Mouse (Mus musculus): ENCODE measurements around the gene Trib3.
A peak's percentile ranks its signal among the peaks of the same experiment; 100 is the strongest.

Gene Trib3

DNA sequence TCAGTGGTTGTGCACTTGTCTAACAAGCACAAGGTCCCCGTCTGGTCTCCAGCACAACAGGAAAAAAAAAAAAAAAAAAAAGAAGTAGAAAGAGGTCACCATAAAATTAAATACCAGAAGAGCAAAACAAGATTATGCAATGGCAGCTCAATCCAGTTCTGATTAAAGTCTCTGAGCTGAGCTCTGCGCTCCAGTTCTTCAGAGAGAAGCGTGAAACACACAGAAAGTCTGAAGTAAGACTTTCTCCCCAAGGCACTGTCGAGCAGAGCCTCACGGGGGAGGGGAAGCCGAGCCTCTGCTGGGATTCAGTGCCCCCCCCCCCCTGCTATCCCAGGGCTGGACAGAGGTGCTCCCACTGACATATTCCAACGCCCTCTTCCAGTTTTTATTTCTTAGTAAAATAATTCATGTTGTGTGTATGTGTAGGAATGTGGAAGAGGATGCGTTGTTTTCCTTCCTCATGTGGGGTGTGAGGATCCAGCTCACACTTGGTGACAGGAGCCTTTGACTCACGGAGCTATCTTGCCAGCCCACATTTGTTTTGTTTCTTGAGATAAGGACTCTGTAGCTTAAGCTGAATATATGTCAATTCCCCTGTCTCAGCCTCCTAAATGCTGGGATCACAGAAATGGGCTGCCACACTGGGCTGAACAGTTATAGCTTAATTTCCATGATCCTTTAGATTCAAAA is 3.1 kb upstream of the Trib3 start:
- DNase-seq (ENCODE audit: low spot score): peak; percentile 44

DNA sequence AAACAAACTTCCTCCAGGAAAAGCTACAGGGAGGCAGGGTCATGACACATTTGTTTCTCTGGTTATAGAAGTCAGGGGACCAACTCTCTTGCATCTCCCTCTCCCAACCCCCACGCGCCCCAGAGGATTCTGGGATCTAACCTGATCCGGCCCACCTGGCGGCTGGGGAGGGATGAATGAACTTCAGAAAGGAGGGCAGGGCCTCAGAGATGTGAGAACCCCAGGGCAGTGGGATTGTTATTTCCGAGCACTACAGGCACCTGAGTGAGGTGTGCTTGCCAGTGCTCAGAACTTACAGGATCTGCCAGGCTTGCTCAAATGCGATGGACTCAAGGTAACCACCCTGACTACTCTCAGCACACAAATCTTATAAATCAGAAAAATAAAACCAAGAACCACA is 1.6 kb upstream of the Trib3 start:
- DNase-seq (ENCODE audit: low spot score): no peak

DNA sequence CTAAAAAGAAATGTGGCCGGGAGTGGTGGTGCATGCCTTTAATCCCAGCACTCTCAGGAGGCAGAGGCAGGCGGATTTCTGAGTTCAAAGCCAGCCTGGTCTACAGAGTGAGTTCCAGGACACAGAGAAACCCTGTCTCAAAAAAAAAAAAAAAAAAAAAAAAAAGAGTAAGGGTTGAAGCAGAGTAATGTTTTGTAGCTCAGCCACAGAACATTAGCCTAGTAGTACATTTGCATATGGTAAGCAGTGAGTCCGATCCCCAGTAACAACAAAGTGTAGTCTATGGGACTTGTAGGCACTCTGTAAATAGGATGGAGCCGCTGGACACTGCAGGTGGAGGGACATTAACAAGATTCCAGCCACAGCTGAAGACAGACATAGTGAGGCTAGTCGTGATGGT is 1.1 kb upstream of the Trib3 start:
- DNase-seq (ENCODE audit: low spot score): no peak

DNA sequence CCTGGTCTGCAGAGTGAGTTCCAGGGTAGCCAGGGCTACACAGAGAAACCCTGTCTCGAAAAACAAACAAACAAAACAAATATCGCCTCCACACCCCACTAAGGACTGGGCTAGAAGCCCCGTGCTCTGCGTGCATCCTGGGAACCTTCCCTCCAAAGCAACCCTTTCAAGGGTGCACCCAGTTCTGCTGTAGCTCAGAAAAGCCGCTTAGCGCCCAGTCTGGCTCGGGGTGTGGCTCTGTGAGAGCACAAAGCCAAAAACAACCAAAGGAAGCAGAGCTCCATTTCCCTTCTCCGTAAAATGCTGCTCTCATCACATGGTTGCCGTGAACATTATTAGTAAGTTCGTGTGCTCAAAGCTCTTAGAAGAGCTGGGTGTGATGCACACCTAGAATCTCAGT is 529 bp upstream of the Trib3 start:
- DNase-seq (ENCODE audit: low spot score): no peak

DNA sequence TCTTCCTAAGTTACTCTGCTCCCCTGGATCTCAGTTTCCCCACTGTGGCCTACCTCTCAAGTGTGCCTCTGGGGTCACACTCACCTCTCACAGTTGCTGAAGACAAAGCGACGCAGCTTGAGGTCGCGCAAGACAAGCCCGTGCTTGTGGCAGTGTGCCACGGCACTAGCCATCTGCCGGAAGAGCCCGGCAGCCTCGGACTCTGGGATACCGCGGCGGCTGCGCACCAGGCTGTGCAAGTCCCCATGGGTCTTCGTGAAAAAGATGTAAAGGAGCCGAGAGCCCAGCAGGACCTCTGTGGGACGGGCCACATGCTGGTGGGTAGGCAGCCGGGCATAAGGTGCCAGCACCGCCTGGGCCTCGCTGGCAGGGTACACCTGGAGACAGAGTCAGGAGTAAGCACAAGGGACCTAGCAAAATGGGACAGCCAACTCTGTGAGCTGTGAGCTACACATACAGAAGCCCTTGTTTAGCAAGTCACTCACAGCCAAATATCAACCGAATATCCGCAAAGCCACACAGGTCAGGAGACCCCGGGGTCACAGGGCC is 4.1 kb downstream of the Trib3 start:
- no peak for DNase-seq (ENCODE audit: low spot score)

DNA sequence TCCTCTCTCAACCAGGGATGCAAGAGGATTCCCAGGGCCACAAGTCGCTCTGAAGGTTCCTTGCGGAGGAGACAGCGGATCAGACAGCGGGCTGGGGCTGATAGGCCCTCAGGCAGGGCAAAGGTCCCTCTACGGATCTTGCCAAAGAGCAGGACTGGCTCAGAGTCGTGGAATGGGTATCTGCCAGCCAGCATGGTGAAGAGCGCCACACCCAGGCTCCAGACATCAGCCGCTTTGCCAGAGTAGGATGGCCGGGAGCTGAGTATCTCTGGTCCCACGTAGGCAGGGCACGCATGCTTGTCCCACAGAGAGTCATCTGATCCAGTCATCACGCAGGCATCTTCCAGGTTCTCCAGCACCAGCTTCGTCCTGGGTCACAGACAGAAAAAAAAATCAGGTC is 5.5 kb downstream of the Trib3 start:
- DNase-seq (ENCODE audit: low spot score): no peak

DNA sequence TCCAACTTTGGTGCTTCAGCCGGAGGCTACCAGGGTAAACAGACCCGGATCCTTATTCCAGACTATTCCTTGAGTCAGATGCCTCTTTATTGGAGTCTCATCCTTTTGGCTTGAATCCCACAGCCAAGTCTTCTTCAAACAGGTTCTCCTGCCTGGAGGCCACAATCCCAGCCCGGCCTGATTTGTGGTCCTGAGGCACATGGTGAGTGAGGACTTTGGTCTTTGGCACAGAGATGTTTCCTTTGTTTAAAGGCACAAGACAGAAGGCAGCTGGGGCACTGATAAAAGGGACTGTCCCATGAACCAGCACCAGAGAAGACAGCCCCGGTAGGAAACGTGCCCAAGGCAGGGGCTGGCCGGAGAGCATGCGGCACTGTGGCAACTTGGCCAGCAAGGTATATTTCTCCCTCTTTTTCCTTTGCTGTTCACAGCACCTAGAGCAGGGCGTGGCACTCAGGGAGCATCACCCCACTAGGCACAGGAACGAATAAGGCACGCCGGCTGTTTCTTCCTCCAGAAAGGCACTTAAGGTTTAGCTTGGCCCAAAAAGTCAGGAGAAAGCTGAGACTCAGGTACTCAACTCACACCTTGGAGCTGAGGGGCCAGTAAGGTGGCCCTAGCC is 6.1 kb downstream of the Trib3 start:
- DNase-seq (ENCODE audit: low spot score): no peak

DNA sequence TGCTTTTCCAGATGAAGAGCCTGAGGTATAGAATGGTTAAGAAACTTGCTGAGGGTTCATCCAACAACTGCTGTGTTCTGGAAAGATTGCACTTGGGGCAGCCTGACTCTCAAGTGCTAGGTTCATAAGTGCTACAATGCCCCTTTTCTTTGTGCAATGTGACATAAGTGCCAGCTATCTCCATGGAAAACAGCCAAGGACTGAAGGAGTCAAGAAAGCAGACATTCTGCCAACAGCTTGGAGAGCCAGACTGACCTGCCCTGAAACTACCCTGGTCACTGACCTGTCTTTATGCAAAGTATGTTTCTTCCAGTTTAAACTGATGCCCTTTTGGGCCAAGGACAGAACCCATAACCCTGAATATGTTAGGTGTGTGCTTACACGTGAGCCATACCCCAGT is 7.0 kb downstream of the Trib3 start:
- no peak for DNase-seq (ENCODE audit: low spot score)

DNA sequence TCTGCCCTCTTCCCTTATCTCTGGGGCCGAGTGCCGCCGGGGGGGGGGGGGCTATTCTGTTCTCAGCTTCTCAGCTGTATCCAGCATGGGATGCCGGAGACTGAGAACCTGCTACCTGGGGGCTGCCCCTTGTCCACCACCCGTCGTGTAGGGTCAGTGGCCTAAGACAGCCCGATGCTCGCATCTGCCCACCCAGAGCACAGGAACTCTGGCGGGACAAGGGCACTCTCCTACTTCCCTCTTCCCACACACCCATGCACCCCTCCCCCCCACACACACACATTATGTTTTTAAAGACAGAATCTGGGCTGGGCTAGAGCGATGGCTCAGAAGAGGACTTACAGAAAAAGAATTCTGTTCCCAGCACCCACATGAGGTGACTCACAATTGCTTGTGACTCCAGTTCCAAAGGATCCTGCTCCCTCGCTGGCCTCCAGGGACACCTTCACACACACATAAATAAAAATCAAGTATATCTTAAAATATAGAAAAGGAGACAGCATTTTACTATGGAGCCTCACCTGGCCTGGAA is 8.5 kb downstream of the Trib3 start:
- DNase-seq (ENCODE audit: low spot score): no peak

DNA sequence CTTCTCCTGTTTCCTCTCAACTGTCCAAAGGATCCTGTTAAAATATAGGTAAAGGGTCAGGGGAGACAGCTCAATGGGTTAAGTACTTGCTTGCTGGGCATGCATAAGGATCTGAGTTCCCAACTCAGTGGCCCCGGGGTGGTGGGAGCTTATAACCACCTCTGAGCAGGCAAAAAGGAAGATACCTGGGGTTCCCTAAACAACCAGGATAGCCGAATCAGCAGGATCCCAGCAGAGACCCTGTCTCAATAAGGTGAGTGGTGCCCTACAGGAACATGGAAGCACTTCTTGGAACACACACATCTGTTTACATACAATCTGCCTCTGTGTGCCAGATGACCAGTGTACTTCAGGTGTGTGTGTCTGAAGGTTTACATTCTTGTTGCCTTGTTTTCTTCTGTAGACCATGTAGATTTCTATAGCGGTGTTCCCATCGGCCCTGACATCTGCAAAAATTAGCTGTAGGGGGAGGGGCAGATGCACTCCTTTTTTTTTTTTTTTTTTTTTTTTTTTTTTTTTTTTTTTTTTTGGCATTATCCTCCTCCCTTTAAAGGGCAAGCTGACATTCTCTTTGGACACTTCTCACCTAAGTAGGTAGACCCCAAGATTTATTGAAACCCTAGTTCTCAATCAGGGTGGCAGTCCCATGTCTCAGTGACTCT is 10.4 kb downstream of the Trib3 start:
- no peak for DNase-seq (ENCODE audit: low spot score)

DNA sequence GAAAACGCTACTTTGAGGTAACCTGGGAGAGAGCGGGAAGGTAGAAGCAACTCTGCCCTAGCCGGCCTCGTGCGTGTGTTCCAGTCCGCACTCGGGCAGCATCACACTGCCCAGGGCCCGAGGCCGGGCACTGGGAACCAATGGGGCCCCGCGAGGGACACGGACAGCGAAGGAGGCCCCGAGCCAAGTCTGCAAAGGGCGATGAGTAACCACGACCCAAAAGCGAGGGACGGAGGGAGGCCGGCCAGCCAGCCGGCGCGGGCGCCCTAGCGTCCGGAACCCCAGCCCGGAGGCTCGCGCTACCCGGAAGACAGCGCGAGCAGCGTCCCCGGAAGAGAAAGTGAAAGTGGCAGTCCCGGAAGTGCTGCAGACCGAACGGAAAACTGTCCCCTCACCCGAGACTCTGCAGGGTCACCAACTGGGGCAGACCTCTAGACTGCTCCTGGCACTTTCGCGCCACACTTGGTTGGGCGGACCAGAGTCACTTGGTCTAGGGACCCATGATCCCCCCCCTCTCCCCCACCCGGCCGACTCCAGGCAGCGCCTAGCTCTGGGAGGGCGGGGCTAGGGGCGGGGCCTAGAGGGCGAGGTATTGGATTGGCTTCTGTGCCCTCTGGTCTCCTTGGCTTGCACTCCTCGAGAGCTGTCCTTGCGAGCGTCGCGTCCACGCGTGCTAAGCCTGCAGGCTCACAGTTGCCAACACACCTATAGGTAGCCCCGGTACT is 11.6 kb downstream of the Trib3 start, which contains the start of gene Rbck1:
Rbck1 (minus strand) TSS at position 553 of the 725 bp plus-strand sequence.
- peak; percentile 96 for DNase-seq (ENCODE audit: low spot score)

DNA sequence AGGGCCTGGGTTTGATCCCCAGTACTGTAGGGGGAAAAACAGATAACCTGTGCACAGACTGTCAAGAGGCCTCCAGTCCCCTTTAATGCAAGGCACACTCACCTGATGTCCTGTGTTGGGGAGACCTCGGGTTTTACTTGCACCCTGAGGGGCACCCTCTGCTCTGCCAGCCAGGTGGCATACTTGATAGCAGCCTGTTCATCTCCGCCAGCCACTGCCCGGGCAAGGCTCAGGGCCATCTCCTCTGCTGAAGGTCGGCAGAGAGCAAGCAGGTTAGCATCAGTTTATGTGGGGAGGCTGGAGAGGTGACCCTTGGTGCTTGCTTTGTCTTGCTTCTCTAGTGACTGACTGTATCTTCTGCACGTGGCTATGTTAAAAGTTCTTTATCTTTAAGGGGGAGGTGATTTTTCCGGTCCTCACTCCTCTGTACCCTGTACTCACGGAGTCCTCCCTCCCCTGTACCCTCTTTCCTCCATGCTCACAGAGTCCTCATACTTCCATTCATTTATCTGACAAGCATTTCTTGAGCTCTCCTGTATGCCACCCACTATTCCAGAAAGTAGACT is 12.9 kb downstream of the Trib3 start:
- DNase-seq (ENCODE audit: low spot score): no peak

DNA sequence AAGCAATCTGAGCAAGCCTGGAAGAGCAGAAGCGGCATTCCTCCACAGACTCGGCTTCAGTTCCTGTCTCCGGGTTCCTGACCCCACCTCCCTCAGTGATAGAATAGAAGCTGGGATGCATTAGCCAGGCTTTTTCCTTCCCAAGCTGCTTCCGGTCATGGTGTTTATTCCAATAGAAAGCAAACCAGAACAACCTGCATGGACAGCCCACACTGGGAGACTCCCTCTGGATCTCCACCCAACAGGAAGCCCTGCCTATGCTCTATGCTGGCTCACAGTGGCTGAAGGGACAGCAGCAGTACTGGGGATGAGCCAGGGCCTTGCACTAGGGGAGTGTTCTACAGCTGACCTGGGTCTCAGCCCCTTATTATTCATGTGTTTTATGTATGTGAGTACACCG is 15.9 kb downstream of the Trib3 start:
- no peak for DNase-seq (ENCODE audit: low spot score)

DNA sequence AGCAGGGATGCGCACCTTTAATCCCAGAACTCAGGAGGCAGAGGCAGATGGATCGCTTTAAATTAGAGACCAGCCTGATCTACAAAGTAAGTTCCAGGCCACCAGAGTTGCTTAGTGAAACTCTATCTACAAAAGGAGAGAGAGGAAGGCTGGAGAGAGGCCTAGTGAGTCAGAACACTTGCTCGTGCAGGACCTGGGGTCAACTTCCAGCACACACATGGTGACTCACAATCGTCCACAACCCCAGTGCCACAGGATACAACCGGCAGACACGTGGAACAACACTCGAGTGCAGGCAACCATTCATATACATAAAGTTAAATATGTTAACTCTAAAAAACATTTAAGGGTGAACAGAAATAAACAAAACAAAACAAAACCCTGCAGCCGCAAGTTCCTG is 17.2 kb downstream of the Trib3 start:
- DNase-seq (ENCODE audit: low spot score): no peak

DNA sequence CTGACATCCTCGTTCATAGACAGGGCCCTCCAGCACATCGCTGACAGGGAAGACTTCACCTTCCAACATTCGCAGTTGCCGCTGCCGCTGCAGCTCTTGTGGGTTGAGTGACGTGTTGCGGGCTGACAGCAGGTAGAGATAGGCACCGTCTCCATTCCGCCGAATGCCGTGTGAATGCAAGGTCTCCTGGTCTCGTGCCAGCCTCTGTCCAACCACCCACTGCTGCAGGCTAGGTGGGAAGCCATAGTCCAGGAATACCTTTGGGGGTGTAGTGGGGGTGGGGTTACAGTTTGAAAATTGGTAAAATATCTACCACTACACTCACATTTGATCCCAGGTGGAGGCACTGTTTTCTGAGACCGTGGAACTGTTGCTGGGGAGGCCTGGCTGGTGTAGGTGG is 17.7 kb downstream of the Trib3 start:
- no peak for DNase-seq (ENCODE audit: low spot score)

DNA sequence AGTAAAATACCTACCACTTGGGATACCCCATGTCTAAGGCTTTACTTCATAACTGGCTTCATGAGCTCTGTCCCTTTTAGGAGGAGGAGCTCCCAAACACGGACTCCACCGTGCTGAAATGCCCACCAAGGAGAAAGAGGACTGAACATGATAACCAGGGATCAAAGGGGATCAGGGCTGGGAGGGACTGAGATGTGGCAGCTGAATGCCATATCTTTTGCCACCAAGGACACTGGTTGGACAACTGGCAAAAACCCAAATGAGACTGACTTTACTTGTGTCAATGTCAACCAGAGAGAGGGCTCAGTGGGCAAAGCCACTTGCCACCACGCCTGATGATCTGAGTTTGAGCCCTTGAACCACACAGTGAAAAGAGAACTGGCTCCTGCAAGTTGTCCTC is 19.0 kb downstream of the Trib3 start:
- no peak for DNase-seq (ENCODE audit: low spot score)

DNA sequence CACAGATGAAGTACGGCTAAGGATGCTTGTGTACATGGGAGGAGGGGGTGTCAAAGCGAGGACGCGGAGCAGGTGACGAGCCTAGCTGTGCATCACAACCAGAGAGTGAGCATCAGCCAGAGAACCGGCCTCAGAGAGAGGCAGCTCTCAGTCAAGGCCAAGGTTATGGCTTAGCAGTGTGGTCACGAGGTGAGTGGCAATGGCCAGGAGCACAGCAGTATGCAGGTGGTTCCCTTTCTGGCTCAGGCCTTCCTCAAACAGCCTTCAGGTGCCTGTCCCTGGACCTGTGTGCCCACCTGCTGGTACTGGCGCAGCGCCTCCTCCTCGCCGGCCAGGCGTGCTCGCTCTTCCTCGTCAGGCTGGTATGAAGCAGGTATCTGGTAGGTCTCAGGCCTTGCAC is 19.9 kb downstream of the Trib3 start:
- DNase-seq (ENCODE audit: low spot score): no peak

DNA sequence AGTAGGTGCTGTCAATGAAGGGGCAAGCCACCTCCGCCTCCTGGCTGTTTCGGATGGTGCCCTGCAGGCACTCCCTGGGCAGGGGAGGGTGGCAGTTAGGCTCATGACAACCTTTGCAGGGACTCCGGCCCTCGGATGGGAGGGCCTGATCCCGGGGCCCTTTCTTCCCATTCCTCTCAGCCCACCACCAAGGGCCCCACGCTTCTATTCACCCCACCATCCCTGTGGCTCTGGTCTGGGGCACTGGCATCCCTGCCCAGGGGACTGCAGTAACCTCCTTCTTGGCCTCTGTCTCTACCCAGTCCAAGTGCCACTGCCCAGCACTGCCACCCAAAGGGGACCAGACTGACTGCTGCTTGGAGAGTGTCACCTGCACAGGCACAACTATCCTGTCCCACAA is 21.6 kb downstream of the Trib3 start:
- DNase-seq (ENCODE audit: low spot score): no peak

DNA sequence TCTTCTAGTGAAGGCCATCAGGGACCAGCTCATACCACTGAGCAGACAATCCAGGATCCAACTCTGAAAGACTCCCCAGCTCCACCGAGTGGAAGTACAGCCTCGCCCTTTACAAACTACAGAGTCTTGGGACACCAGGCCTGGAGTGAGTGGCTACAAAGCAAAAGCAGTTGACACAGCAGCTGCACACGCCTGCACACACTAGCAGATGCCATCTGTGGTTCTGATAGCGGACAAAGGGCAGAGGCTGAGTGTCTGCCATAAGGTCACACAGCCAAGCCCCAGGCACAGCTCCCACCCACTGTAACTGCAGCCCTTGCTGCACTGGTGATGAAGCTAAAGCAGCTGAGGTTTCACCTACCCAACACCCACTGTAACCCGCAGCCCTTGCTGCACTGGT is 22.3 kb downstream of the Trib3 start:
- DNase-seq (ENCODE audit: low spot score): no peak

DNA sequence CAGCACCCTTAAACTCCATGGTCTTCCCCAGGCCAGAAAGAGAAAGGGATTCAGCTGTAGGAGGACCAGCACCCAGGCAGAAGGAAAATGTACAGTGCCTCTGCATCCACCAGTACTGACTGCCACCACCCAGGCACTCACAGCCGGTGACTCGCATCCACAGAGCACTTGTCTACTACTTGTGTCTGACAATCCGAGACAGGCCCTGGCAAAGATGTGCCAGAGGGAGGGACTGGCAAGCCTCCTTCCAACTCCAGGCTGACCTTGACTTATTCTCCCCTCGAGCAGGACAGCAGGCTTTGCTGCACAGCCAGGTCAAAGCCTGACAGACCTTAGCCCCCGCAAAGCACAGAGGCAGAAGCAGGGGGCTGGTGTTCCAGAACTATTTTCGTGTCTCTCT is 26.8 kb downstream of the Trib3 start:
- no peak for DNase-seq (ENCODE audit: low spot score)

DNA sequence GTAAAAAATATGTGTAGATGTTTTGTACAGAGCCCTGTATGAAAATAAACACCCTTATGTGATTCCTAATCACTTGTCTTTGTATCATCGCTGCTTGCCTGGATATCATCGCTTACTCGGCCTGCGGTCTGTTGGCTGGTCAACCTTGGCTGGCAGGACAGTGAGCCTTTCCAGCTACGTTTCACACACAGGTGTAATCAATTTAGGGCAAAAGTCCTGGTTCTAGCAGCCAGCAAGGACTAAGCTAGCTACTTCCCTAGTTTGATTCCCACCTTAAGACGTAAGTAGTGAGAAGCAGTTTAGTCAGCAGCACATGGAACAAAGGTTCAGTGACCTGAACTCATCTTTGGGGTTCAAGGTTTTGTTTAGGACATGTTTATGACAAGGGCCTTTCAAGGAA is 29.9 kb downstream of the Trib3 start:
- DNase-seq (ENCODE audit: low spot score): no peak

DNA sequence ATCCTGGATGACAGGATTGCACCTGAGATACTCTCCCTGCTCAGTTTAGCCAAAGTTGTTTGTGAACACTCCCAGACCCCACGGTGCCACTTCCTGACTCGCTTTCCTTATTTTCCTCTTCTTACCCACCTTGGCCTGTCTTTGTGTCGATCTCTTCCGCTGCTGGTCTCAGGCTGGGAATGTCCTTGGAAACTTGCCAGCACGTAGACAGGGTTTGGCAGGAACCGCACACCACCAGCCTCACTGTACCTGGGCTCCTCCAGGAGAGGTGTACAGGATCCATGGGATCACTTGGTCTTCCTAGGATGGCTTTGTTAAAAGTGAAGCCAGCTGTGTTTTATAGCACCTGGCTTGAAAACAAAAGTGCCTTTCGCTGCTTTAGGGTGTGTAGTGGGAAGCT is 30.8 kb downstream of the Trib3 start:
- no peak for DNase-seq (ENCODE audit: low spot score)
